Mouse (Mus musculus): Measurements from ENCODE around the gene Sec22c.

Gene Sec22c

GRCm38 (mm10) chr9:121690734-121691133 lies 14.6 kb downstream of the Sec22c start:
- DNase-seq: no peak

GRCm38 (mm10) chr9:121690200-121690651 lies 15.1 kb downstream of the Sec22c start:
- no peak for DNase-seq

GRCm38 (mm10) chr9:121684702-121685101 lies 20.6 kb downstream of the Sec22c start:
- DNase-seq: no peak

GRCm38 (mm10) chr9:121682037-121682680 lies 23.1 kb downstream of the Sec22c start:
- no peak for DNase-seq

GRCm38 (mm10) chr9:121681191-121681590 lies 24.1 kb downstream of the Sec22c start:
- no peak for DNase-seq

- no peak for DNase-seq
Measured at GRCm38 (mm10) chr9:121679549-121679948, 25.7 kb downstream of the Sec22c start.

- DNase-seq: no peak
Measured at GRCm38 (mm10) chr9:121677476-121677875, 27.8 kb downstream of the Sec22c start.

GRCm38 (mm10) chr9:121677069-121677468 lies 28.2 kb downstream of the Sec22c start:
- no peak for DNase-seq

- DNase-seq: no peak
Measured at GRCm38 (mm10) chr9:121675556-121675955, 29.7 kb downstream of the Sec22c start.

GRCm38 (mm10) chr9:121675011-121675410 lies 30.3 kb downstream of the Sec22c start:
- DNase-seq: peak; percentile 66 to 82

- DNase-seq: no peak
Measured at GRCm38 (mm10) chr9:121673716-121674115, 31.6 kb downstream of the Sec22c start.

- no peak for DNase-seq
Measured at GRCm38 (mm10) chr9:121672311-121672710, 33.0 kb downstream of the Sec22c start.

- peak in 1 of 2 experiments; percentile 16 for DNase-seq
Measured at GRCm38 (mm10) chr9:121671300-121671699, 34.0 kb downstream of the Sec22c start.

- peak; percentile 61 to 62 for DNase-seq
Measured at GRCm38 (mm10) chr9:121669348-121669791, 35.9 kb downstream of the Sec22c start.

- no peak for DNase-seq
Measured at GRCm38 (mm10) chr9:121667822-121668221, 37.5 kb downstream of the Sec22c start.

GRCm38 (mm10) chr9:121666957-121667630 lies 38.2 kb downstream of the Sec22c start:
- DNase-seq: no peak

- no peak for DNase-seq
Measured at GRCm38 (mm10) chr9:121664104-121664503, 41.2 kb downstream of the Sec22c start.

- no peak for DNase-seq
Measured at GRCm38 (mm10) chr9:121663467-121663866, 41.8 kb downstream of the Sec22c start.

- no peak for DNase-seq
Measured at GRCm38 (mm10) chr9:121659791-121660190, 45.5 kb downstream of the Sec22c start.

GRCm38 (mm10) chr9:121658248-121658647 lies 47.0 kb downstream of the Sec22c start:
- no peak for DNase-seq

- DNase-seq: no peak
Measured at GRCm38 (mm10) chr9:121657143-121657542, 48.1 kb downstream of the Sec22c start.

GRCm38 (mm10) chr9:121656322-121656721 lies 49.0 kb downstream of the Sec22c start:
- DNase-seq: no peak

GRCm38 (mm10) chr9:121653668-121654067 lies 51.6 kb downstream of the Sec22c start:
- no peak for DNase-seq

- DNase-seq: no peak
Measured at GRCm38 (mm10) chr9:121647026-121647425, 58.3 kb downstream of the Sec22c start.

Data from thymus, adult 18-20 months (tissue).